Mouse (Mus musculus) v-Abl transformed pro-B cells (cell line): ENCODE measurements at regions not wholly inside any gene's neighbourhood (a gene's known extent, or its start where the extent isn't known, plus 50 kb on each side); places are given as distances from the start of the nearest gene placed in this dataset.

Source experiments
- in situ Hi-C, 2 experiments: fragments of 400-800 bp; cut with MboI; formaldehyde crosslinking; loops; one replicate each; pipeline ENCODE4 v1.15.1; 2025; ENCODE audit not compliant: unreplicated experiment in 2 of 2

- in situ Hi-C loops: loop anchor here in 1 of 2 experiments (10.0 kb wide), 1 partner anchor 418 kb away; no protein-coding TSS in a partner anchor
Measured at GRCm38 (mm10) chr10:126513185-126513584, 388.0 kb downstream of the Atp23 start.

GRCm38 (mm10) chr10:126511511-126511910 is 389.6 kb downstream of the Atp23 start:
- in situ Hi-C loops: loop anchor here in 1 of 2 experiments (10.0 kb wide), 1 partner anchor 417 kb away; no protein-coding TSS in a partner anchor

GRCm38 (mm10) chr10:126505988-126506387 is 395.2 kb downstream of the Atp23 start:
- in situ Hi-C loops: loop anchor here (10.0 kb wide), 1 partner anchor 169 kb away; no protein-coding TSS in a partner anchor

GRCm38 (mm10) chr10:126502013-126502688 is 399.0 kb downstream of the Atp23 start:
- in situ Hi-C loops: loop anchor here (10.0 kb wide), 1 partner anchor 173 kb away; no protein-coding TSS in a partner anchor

- in situ Hi-C loops: no loop called here
Measured at GRCm38 (mm10) chr10:126498726-126499125, 402.4 kb downstream of the Atp23 start.

- in situ Hi-C loops: no loop called here
Measured at GRCm38 (mm10) chr10:126493734-126494133, 407.4 kb downstream of the Atp23 start.

- in situ Hi-C loops: no loop called here
Measured at GRCm38 (mm10) chr10:126492211-126492610, 408.9 kb downstream of the Atp23 start.

GRCm38 (mm10) chr10:126485129-126485528 is 416.0 kb downstream of the Atp23 start:
- in situ Hi-C loops: no loop called here

- in situ Hi-C loops: no loop called here
Measured at GRCm38 (mm10) chr10:126483479-126483878, 417.7 kb downstream of the Atp23 start.

GRCm38 (mm10) chr10:126480382-126480781 is 420.8 kb downstream of the Atp23 start:
- in situ Hi-C loops: no loop called here

GRCm38 (mm10) chr10:126479743-126480142 is 421.4 kb downstream of the Atp23 start:
- in situ Hi-C loops: no loop called here

GRCm38 (mm10) chr10:126473050-126473719 is 428.0 kb downstream of the Atp23 start:
- in situ Hi-C loops: no loop called here

- in situ Hi-C loops: no loop called here
Measured at GRCm38 (mm10) chr10:126470838-126471491, 430.2 kb downstream of the Atp23 start.

- in situ Hi-C loops: no loop called here
Measured at GRCm38 (mm10) chr10:126462770-126463169, 438.4 kb downstream of the Atp23 start.

GRCm38 (mm10) chr10:126458523-126458922 is 442.6 kb downstream of the Atp23 start:
- in situ Hi-C loops: no loop called here

- in situ Hi-C loops: no loop called here
Measured at GRCm38 (mm10) chr10:126452757-126453528, 448.2 kb downstream of the Atp23 start.

GRCm38 (mm10) chr10:126452057-126452622 is 449.0 kb downstream of the Atp23 start:
- in situ Hi-C loops: no loop called here

GRCm38 (mm10) chr10:126431222-126431621 is 465.3 kb downstream of the Lrig3 start:
- in situ Hi-C loops: no loop called here

GRCm38 (mm10) chr10:126430346-126430745 is 464.4 kb downstream of the Lrig3 start:
- in situ Hi-C loops: no loop called here

- in situ Hi-C loops: no loop called here
Measured at GRCm38 (mm10) chr10:126429502-126429901, 463.5 kb downstream of the Lrig3 start.
